Mouse (Mus musculus) left cerebral cortex, adult 18-20 months (tissue): ENCODE measurements at regions not wholly inside any gene's neighbourhood (a gene's known extent, or its start where the extent isn't known, plus 50 kb on each side); places are given as distances from the start of the nearest gene placed in this dataset.

Source experiments
- DNase-seq, 2 experiments: peaks; one replicate each; pipeline ENCODE4 v3.0.0; 2021 to 2022; ENCODE audit warnings: low spot score in 2 of 2, mixed read lengths in 1 of 2

- peak; percentile 5 to 7 for DNase-seq
Observed at GRCm38 (mm10) chr1:27642118-27642517, 954.9 kb upstream of the 4931408C20Rik start.

DNA sequence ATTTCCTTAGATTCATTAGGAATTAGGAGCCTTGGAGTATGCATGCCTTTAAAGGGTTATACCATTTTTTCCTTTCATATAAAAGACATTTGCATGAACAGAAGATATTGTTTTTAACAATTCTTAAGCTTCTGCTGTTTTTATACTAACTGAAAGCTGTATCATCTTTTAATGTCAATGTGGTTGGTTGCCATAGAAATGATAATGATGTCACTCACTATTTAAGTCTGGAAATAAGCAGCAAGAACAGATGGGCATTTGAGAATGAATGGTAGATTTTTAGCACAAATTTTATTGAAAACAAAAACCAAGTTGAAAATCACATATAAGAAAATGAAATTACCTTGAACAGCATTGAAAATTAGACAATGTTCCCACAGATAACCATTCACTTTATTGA, 941.8 kb upstream of the 4931408C20Rik start:
- DNase-seq = no peak

- no peak for DNase-seq
Observed at GRCm38 (mm10) chr1:27616250-27616649, 929.0 kb upstream of the 4931408C20Rik start.

DNA sequence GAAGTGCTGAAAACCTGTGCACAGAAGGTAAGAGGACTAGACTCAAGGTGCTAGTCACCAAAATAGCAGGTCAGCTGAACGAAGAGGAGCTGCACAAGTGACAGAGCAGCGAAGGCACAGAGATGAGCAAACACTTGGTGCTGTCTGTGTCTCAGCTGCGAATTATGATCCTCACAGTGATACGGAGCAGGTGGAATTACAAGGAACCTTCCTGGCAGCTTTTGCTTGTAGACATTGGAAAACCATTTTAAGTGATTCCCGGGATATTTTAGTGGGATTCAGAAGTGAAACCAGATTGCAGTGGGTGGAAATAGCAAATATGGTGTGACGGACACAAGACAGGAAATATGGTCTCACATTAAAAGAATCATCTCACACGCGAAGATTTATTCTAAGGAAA, 921.3 kb upstream of the 4931408C20Rik start:
- peak; percentile 6 to 43 for DNase-seq

GRCm38 (mm10) chr1:27578776-27579175, 891.5 kb upstream of the 4931408C20Rik start:
- no peak for DNase-seq

DNA sequence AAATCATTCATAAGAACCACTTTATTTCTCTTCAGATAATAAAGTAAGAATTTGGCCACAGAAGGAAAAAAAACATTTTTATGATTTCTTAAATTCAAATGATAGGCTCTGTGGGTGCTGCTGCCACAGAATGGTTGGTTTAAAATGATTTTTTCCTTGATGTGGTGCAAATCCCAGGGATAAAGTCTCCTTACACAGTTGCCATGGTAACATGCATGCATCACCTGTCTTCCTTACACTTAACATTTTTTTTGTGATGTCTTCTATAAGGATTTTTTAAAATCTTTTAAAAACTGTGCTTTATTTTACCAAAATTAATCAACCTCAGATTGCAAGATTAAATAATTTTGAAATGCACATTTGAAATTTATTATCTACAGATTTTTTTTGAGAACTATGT, 872.2 kb upstream of the 4931408C20Rik start:
- DNase-seq = no peak

DNA sequence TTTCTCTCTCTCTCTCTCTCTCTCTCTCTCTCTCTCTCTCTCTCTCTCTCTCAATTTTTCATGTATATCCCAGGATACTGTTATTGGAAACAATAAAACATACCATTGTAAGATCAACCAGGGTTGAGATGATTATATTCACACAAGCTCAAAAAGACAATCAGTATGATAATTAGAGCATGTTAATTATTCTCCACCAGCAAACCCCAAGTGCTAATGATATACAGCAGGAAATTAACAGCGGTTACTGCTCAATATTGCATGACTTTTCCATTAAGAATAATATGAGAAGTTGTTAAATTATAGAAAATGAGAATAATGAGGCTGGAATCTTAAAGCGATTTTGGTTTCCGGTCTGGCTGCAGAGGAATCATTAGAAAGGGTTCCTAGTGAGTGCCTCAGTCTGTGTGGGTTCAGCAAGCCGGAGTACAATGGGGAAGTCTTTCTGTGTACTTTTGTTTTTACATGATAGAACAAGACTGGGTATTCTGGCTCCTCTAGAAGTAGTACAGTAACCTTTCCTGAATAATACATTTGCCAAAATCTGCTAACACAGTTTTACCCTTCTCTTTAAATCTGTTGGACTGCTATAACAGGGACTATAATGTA, 823.6 kb upstream of the 4931408C20Rik start:
- no peak for DNase-seq

DNA sequence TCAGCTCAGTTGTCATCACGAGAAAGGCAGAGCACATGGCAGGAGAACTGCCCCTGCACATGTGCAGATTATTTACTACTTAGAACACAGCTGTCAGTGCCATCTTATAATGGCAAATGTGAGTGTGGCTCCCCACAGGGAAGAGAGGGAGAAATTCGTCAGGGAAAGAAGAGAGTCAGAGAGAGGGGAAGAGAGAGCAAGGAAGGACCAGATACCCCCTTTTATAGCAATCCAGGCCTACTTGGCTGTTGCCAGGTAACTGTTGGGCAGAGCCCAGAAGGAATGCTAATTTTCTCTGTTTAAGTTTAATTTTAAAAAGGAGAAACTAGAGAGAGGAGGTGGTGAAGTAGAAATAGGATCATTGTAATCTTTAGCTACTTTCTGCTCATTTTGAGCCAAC, 816.5 kb upstream of the 4931408C20Rik start:
- peak in 1 of 2 experiments; percentile 11 for DNase-seq

DNA sequence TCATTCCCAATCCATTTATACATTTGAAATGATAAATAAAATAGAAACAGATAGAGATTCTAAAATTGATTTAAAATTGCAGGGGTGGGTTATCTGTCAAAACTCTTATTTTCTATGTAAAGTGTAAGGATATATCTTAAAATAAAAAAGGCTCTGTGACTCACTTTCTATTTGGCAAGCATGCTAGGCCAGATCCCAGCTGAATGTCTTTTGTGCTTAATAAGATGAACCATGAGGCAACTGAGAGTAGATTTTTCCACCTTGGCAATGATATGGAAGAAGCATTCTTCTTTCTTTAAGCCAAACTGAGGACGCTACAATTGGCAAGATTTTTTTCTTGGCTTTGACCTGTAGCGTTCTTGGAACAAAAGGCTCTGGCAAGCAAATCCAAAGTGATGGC, 791.7 kb upstream of the 4931408C20Rik start:
- DNase-seq = no peak

- no peak for DNase-seq
Observed at GRCm38 (mm10) chr1:27446069-27446468, 758.8 kb upstream of the 4931408C20Rik start.
